ENCODE assay signal across 8 mouse cellular contexts in genomic region chr17:27702518-27702917, GRCm38 (mm10). TPM values are rescaled to one million over a fixed set of nuclear protein-coding genes. Genes with fewer than 3 reads are reported as not detected.
A peak's percentile ranks its signal among the peaks of the same experiment; 100 is the strongest.
DNase-seq lines count a peak whose midpoint lies in the region; ATAC-seq and TF ChIP-seq lines count a peak whose summit lies in the region.

No protein-coding gene starts in this region.

- peak; percentile 20 for ATAC-seq in Patski
- no peak; the same call in 1 of the 2 replicates for ATAC-seq in embryonic facial prominence, embryonic 11.5 days (replicated peaks; ENCODE audit: insufficient number of reproducible peaks, low FRiP score, low TSS enrichment, low read depth)
- no peak for ATAC-seq in limb, embryonic 12.5 days (ENCODE audit: insufficient number of reproducible peaks, insufficient read depth, low FRiP score, low TSS enrichment, low read depth)
- ATAC-seq in midbrain, embryonic 12.5 days (ENCODE audit: low FRiP score, low read depth) = no peak

- H3K9ac ChIP-seq in embryonic facial prominence, embryonic 11.5 days (replicated peaks; ENCODE audit: low read length) = no peak overlapping the region
- H3K9ac ChIP-seq in limb, embryonic 12.5 days (replicated peaks) = no peak overlapping the region; the same call in 1 of the 2 replicates
- no peak overlapping the region; the same call in 1 of the 2 replicates for H3K9ac ChIP-seq in midbrain, embryonic 12.5 days (replicated peaks)

- intact Hi-C loops in heart, postnatal 36 days (cut with DNase I) = no loop called here

- TF ChIP-seq CTCF in C2C12 (IDR thresholded peaks at IDR 0.05; ENCODE audit: control insufficient read depth, insufficient read depth, insufficient read length) (peak; percentile 87), Patski (IDR thresholded peaks at IDR 0.05) (peak; percentile 96)

- 3% methylated on average over 34 of the region's 34 CpGs for WGBS in embryonic facial prominence, embryonic 11.5 days
- WGBS in limb, embryonic 12.5 days = 2% methylated on average over 34 of the region's 34 CpGs
- WGBS in midbrain, embryonic 12.5 days = under 1% methylated on average over 33 of the region's 34 CpGs

- H3K9me3 ChIP-seq in embryonic facial prominence, embryonic 11.5 days (replicated peaks; ENCODE audit: control insufficient read depth, low read length) = no peaks in the 10 kb centered on the region
- 0 out of 2 replicates have a peak, but pooled peaks cover 13% of the 10 kb centered on the region for H3K9me3 ChIP-seq in limb, embryonic 12.5 days
- peaks cover 4% of the 10 kb centered on the region; the same call in 1 of the 2 replicates for H3K9me3 ChIP-seq in midbrain, embryonic 12.5 days

- H3K27me3 ChIP-seq in C2C12 (ENCODE audit: control insufficient read depth, insufficient read depth, insufficient read length) (no peaks in the 10 kb centered on the region), Patski (peaks cover 7% of the 10 kb centered on the region)
- H3K27me3 ChIP-seq in embryonic facial prominence, embryonic 11.5 days (ENCODE audit: control insufficient read depth, insufficient read depth, low read length) = peaks cover 5% of the 10 kb centered on the region; the same call in 1 of the 2 replicates
- peaks cover 28% of the 10 kb centered on the region for H3K27me3 ChIP-seq in limb, embryonic 12.5 days
- peaks cover 34% of the 10 kb centered on the region for H3K27me3 ChIP-seq in midbrain, embryonic 12.5 days

- POLR2A ChIA-PET in Patski (lab: Charles Lee) = interaction anchor here (0.7 kb wide), 1 partner anchor 105 kb away, joined by 3 read pairs; no protein-coding TSS in a partner anchor

- H3K79me2 ChIP-seq in C2C12 (ENCODE audit: control insufficient read depth, insufficient read depth) = no peaks in the 10 kb centered on the region

- no peak overlapping the region for H3ac ChIP-seq in C2C12 (ENCODE audit: control insufficient read depth, insufficient read length, low read depth)

- no peaks in the 10 kb centered on the region for H3K36me3 ChIP-seq in C2C12 (ENCODE audit: control insufficient read depth, insufficient read depth)
- H3K36me3 ChIP-seq in embryonic facial prominence, embryonic 11.5 days (replicated peaks; ENCODE audit: control insufficient read depth, insufficient read depth, low read depth, low read length) = no peaks in the 10 kb centered on the region
- no peaks in the 10 kb centered on the region for H3K36me3 ChIP-seq in limb, embryonic 12.5 days
- H3K36me3 ChIP-seq in midbrain, embryonic 12.5 days = no peaks in the 10 kb centered on the region

- no peak for DNase-seq in Patski (ENCODE audit: low read depth, low spot score)
- peak; percentile 73 for DNase-seq in embryonic facial prominence, embryonic 11.5 days (ENCODE audit: low spot score)
- peak; percentile 35 to 66 for DNase-seq in heart, postnatal 36 days
- DNase-seq in testis, postnatal 10 days (ENCODE audit: low spot score) = peak; percentile 83
- DNase-seq in left cerebral cortex, adult 11 months (ENCODE audit: low spot score) = no peak

- CTCF ChIA-PET in Patski (lab: Charles Lee) = interaction anchor here (0.7 to 2.1 kb wide), 13 partner anchors 9 to 149 kb away, joined by 3 to 16 read pairs (median 3); partner anchors contain the start of gene Rps10

- in situ Hi-C loops in Patski (cut with MboI; ENCODE audit: low pct_unique_long_range_greater_than_20kb) = no loop called here

- H3K4me1 ChIP-seq in embryonic facial prominence, embryonic 11.5 days (ENCODE audit: control insufficient read depth, insufficient read depth, low read length) = no peaks in the 10 kb centered on the region; the same call in 1 of the 2 replicates
- H3K4me1 ChIP-seq in limb, embryonic 12.5 days (replicated peaks) = no peaks in the 10 kb centered on the region; the same call in 1 of the 2 replicates
- H3K4me1 ChIP-seq in midbrain, embryonic 12.5 days = peaks cover 6% of the 10 kb centered on the region; the same call in 1 of the 2 replicates

- H3K4me3 ChIP-seq in C2C12 (ENCODE audit: insufficient read depth, poor library complexity, severe bottlenecking) = no peak overlapping the region
- H3K4me3 ChIP-seq in embryonic facial prominence, embryonic 11.5 days (ENCODE audit: low read depth, low read length) = peak overlapping the region; percentile 29
- H3K4me3 ChIP-seq in limb, embryonic 12.5 days (replicated peaks) = peak overlapping the region; percentile 30
- peak overlapping the region; percentile 32 for H3K4me3 ChIP-seq in midbrain, embryonic 12.5 days

- H3K4me2 ChIP-seq in embryonic facial prominence, embryonic 11.5 days (ENCODE audit: low read depth, low read length) = peak overlapping the region; percentile 54
- peak overlapping the region; percentile 62 for H3K4me2 ChIP-seq in limb, embryonic 12.5 days
- H3K4me2 ChIP-seq in midbrain, embryonic 12.5 days (replicated peaks) = peak overlapping the region; percentile 55

- no peak overlapping the region for H3K27ac ChIP-seq in embryonic facial prominence, embryonic 11.5 days (replicated peaks; ENCODE audit: low read depth, low read length)
- H3K27ac ChIP-seq in limb, embryonic 12.5 days = no peak overlapping the region
- no peak overlapping the region for H3K27ac ChIP-seq in midbrain, embryonic 12.5 days (replicated peaks)

- H3K79me3 ChIP-seq in C2C12 (ENCODE audit: low read depth) = no peaks in the 10 kb centered on the region

TF ChIP-seq in C2C12, 6 proteins besides CTCF, POLR2A, EP300 and RAD21:
- TF ChIP-seq MYOD1 (IDR thresholded peaks at IDR 0.05; ENCODE audit: control insufficient read depth, insufficient read length, low read depth) = no peak
- TF ChIP-seq CEBPB (IDR thresholded peaks at IDR 0.05; ENCODE audit: low read depth) = no peak
- TF ChIP-seq MYOG (IDR thresholded peaks at IDR 0.05; ENCODE audit: control insufficient read depth, extremely low read depth, insufficient read length) = no peak
- TF ChIP-seq USF1 (IDR thresholded peaks at IDR 0.05; ENCODE audit: low read depth) = no peak
- TF ChIP-seq MAX (IDR thresholded peaks at IDR 0.05) = no peak
- no peak for TF ChIP-seq FOSL1 (IDR thresholded peaks at IDR 0.05; ENCODE audit: insufficient read depth, low read length, poor library complexity, severe bottlenecking)

RNA-seq across cellular contexts. Expression of gene Spdef, which starts 26.2 kb away (rescaled TPM):
- polyA plus RNA-seq in C2C12 (2012; fragmentation: generic; extraction: Trizol) (not detected), Patski (2021) (not detected)
- 0.18 TPM in 1 of 2 replicates, not detected in the other for polyA plus RNA-seq in embryonic facial prominence, embryonic 11.5 days (2014; fragmentation: Nextera tagmentation; extraction: Ambion mirVana)
- not detected for total RNA-seq in heart, postnatal 36 days (2021)
- polyA plus RNA-seq in limb, embryonic 12.5 days (2016; fragmentation: Nextera tagmentation; extraction: Ambion mirVana) = 0.21 and 0.36 TPM in 2 replicates
- 0.39 and 0.40 TPM in 2 replicates for polyA plus RNA-seq in midbrain, embryonic 12.5 days (2016; fragmentation: Nextera tagmentation; extraction: Ambion mirVana)

RNA-seq across cellular contexts. Expression of gene Pacsin1, which starts 47.2 kb away (rescaled TPM):
- polyA plus RNA-seq in C2C12 (2012; fragmentation: generic; extraction: Trizol) (not detected), Patski (2021) (0.05 TPM)
- 4.7 and 6.4 TPM in 2 replicates for polyA plus RNA-seq in embryonic facial prominence, embryonic 11.5 days (2014; fragmentation: Nextera tagmentation; extraction: Ambion mirVana)
- under 1 TPM in 1 of 2 experiments, not detected in 1; 0.49 TPM for total RNA-seq in heart, postnatal 36 days (2021)
- 4.3 and 5.0 TPM in 2 replicates for polyA plus RNA-seq in limb, embryonic 12.5 days (2016; fragmentation: Nextera tagmentation; extraction: Ambion mirVana)
- polyA plus RNA-seq in midbrain, embryonic 12.5 days (2016; fragmentation: Nextera tagmentation; extraction: Ambion mirVana) = 6.3 and 6.7 TPM in 2 replicates

Comparison
In these comparisons a context has a peak if more than half of its experiments do, and no peak if none do; other contexts are left out.
1. DNase-seq: peak in embryonic facial prominence, embryonic 11.5 days (single experiment), heart, postnatal 36 days (2 of 2) and testis, postnatal 10 days (single experiment); none in Patski (single experiment) and left cerebral cortex, adult 11 months (single experiment).
2. Peak in every context shown above with its lines, with median percentiles within 50 percentile points of each other: H3K4me2 ChIP-seq.